Mouse (Mus musculus) liver, postnatal 0 days (tissue): ENCODE results near the gene Psen1.

Experiments used
- CTCF ChIP-seq: sonication (generic); IDR thresholded peaks from 2 replicates; pipeline ENCODE4 v1.5.1; 2016; ENCODE audit warnings: antibody characterized with exemption, low read depth
- EP300 ChIP-seq: IDR thresholded peaks from 2 replicates; pipeline ENCODE4 v1.6.1; 2016; ENCODE audit warnings: antibody characterized with exemption, low read depth, mild to moderate bottlenecking

- TF ChIP-seq CTCF, result no peak
- TF ChIP-seq EP300, result no peak
These were observed 36.5 kb upstream of the Psen1 start for GRCm38 (mm10) chr12:83651414-83651813.
